Mouse (Mus musculus): ENCODE measurements around the gene Cabcoco1. TPM values are rescaled to one million over a fixed set of nuclear protein-coding genes. Genes with fewer than 3 reads are reported as not detected.

The Cabcoco1 gene
- polyA plus RNA-seq, 1 experiment from 2014 or later: 35.3 TPM

- H3K9me3 ChIP-seq (ENCODE audit: control insufficient read depth, low read length): peaks cover 12% of the 10 kb centered on the region
- no peaks in the 10 kb centered on the region for H3K36me3 ChIP-seq (ENCODE audit: control insufficient read depth, insufficient read depth, low read length)
- no peak overlapping the region for H3K27ac ChIP-seq (replicated peaks in 1 of 2; ENCODE audit: control insufficient read depth in 1 of 2, insufficient read depth in 1 of 2, low read depth in 2 of 2, low read length in 2 of 2)
- no peaks in the 10 kb centered on the region for H3K4me1 ChIP-seq (ENCODE audit: control insufficient read depth in 2 of 2, insufficient read depth in 2 of 2, low read length in 2 of 2)
- H3K4me3 ChIP-seq (ENCODE audit: control insufficient read depth in 1 of 2, insufficient read depth in 1 of 2, low read depth in 1 of 2, low read length in 2 of 2): no peak overlapping the region
- H3K27me3 ChIP-seq (ENCODE audit: control insufficient read depth, insufficient read depth, low read length): no peaks in the 10 kb centered on the region
- WGBS: 74% methylated on average over 8 of the region's 8 CpGs
- no peak overlapping the region for H3K9ac ChIP-seq (ENCODE audit: low read length)
- no peak for ATAC-seq (ENCODE audit: insufficient number of reproducible peaks, insufficient read depth, low FRiP score, low read depth)
- no peak overlapping the region for H3K4me2 ChIP-seq (ENCODE audit: low read length)
Observed at GRCm38 (mm10) chr10:68396786-68397185, 144.9 kb downstream of the Cabcoco1 start.

- Histone ChIP-seq H3K9ac (ENCODE audit: low read length) (no peak overlapping the region), H3K4me1 (ENCODE audit: control insufficient read depth in 2 of 2, insufficient read depth in 2 of 2, low read length in 2 of 2) (no peaks in the 10 kb centered on the region), H3K27me3 (ENCODE audit: control insufficient read depth, insufficient read depth, low read length) (no peaks in the 10 kb centered on the region), H3K9me3 (ENCODE audit: control insufficient read depth, low read length) (peaks cover 12% of the 10 kb centered on the region), H3K4me2 (ENCODE audit: low read length) (no peak overlapping the region), H3K4me3 (ENCODE audit: control insufficient read depth in 1 of 2, insufficient read depth in 1 of 2, low read depth in 1 of 2, low read length in 2 of 2) (no peak overlapping the region), H3K36me3 (ENCODE audit: control insufficient read depth, insufficient read depth, low read length) (no peaks in the 10 kb centered on the region), H3K27ac (replicated peaks in 1 of 2; ENCODE audit: control insufficient read depth in 1 of 2, insufficient read depth in 1 of 2, low read depth in 2 of 2, low read length in 2 of 2) (no peak overlapping the region)
- 54% methylated on average over 2 of the region's 2 CpGs for WGBS
- ATAC-seq (ENCODE audit: insufficient number of reproducible peaks, insufficient read depth, low FRiP score, low read depth): no peak
Observed at GRCm38 (mm10) chr10:68396083-68396482, 145.6 kb downstream of the Cabcoco1 start.

- Histone ChIP-seq H3K9me3 (ENCODE audit: control insufficient read depth, low read length) (no peaks in the 10 kb centered on the region), H3K4me1 (ENCODE audit: control insufficient read depth in 2 of 2, insufficient read depth in 2 of 2, low read length in 2 of 2) (no peaks in the 10 kb centered on the region), H3K4me2 (ENCODE audit: low read length) (no peak overlapping the region), H3K4me3 (ENCODE audit: control insufficient read depth in 1 of 2, insufficient read depth in 1 of 2, low read depth in 1 of 2, low read length in 2 of 2) (no peak overlapping the region), H3K27ac (replicated peaks in 1 of 2; ENCODE audit: control insufficient read depth in 1 of 2, insufficient read depth in 1 of 2, low read depth in 2 of 2, low read length in 2 of 2) (no peak overlapping the region), H3K36me3 (ENCODE audit: control insufficient read depth, insufficient read depth, low read length) (no peaks in the 10 kb centered on the region), H3K27me3 (ENCODE audit: control insufficient read depth, insufficient read depth, low read length) (no peaks in the 10 kb centered on the region), H3K9ac (ENCODE audit: low read length) (no peak overlapping the region)
- WGBS: 60% methylated on average over 4 of the region's 4 CpGs
- ATAC-seq (ENCODE audit: insufficient number of reproducible peaks, insufficient read depth, low FRiP score, low read depth): no peak
Observed at GRCm38 (mm10) chr10:68391640-68392039, 150.1 kb downstream of the Cabcoco1 start.

- 70% methylated on average over 4 of the region's 4 CpGs for WGBS
Observed at GRCm38 (mm10) chr10:68388802-68389201, 152.9 kb downstream of the Cabcoco1 start.

GRCm38 (mm10) chr10:68388138-68388537 lies 153.6 kb downstream of the Cabcoco1 start:
- Histone ChIP-seq H3K4me3 (ENCODE audit: control insufficient read depth in 1 of 2, insufficient read depth in 1 of 2, low read depth in 1 of 2, low read length in 2 of 2) (no peak overlapping the region), H3K9ac (ENCODE audit: low read length) (no peak overlapping the region), H3K36me3 (ENCODE audit: control insufficient read depth, insufficient read depth, low read length) (no peaks in the 10 kb centered on the region), H3K4me1 (ENCODE audit: control insufficient read depth in 2 of 2, insufficient read depth in 2 of 2, low read length in 2 of 2) (no peaks in the 10 kb centered on the region), H3K9me3 (ENCODE audit: control insufficient read depth, low read length) (peaks cover 12% of the 10 kb centered on the region; the same call in 1 of the 2 replicates), H3K27me3 (ENCODE audit: control insufficient read depth, insufficient read depth, low read length) (no peaks in the 10 kb centered on the region), H3K4me2 (ENCODE audit: low read length) (no peak overlapping the region), H3K27ac (replicated peaks in 1 of 2; ENCODE audit: control insufficient read depth in 1 of 2, insufficient read depth in 1 of 2, low read depth in 2 of 2, low read length in 2 of 2) (no peak overlapping the region)
- WGBS: 72% methylated on average over 7 of the region's 7 CpGs
- ATAC-seq (ENCODE audit: insufficient number of reproducible peaks, insufficient read depth, low FRiP score, low read depth): no peak

More at GRCm38 (mm10) chr10:68388802-68389201, 152.9 kb downstream of the Cabcoco1 start:
- Histone ChIP-seq H3K4me3 (ENCODE audit: control insufficient read depth in 1 of 2, insufficient read depth in 1 of 2, low read depth in 1 of 2, low read length in 2 of 2) (no peak overlapping the region), H3K27me3 (ENCODE audit: control insufficient read depth, insufficient read depth, low read length) (no peaks in the 10 kb centered on the region), H3K9me3 (ENCODE audit: control insufficient read depth, low read length) (peaks cover 12% of the 10 kb centered on the region; the same call in 1 of the 2 replicates), H3K4me1 (ENCODE audit: control insufficient read depth in 2 of 2, insufficient read depth in 2 of 2, low read length in 2 of 2) (no peaks in the 10 kb centered on the region), H3K9ac (ENCODE audit: low read length) (no peak overlapping the region), H3K27ac (replicated peaks in 1 of 2; ENCODE audit: control insufficient read depth in 1 of 2, insufficient read depth in 1 of 2, low read depth in 2 of 2, low read length in 2 of 2) (no peak overlapping the region), H3K36me3 (ENCODE audit: control insufficient read depth, insufficient read depth, low read length) (no peaks in the 10 kb centered on the region), H3K4me2 (ENCODE audit: low read length) (no peak overlapping the region)
- no peak for ATAC-seq (ENCODE audit: insufficient number of reproducible peaks, insufficient read depth, low FRiP score, low read depth)

Other genes with a start within 250 kb of the Cabcoco1 start
- 3.5 and 5.6 TPM in 2 replicates for gene Tmem26, start 181.8 kb upstream of the Cabcoco1 start, polyA plus RNA-seq (2014; fragmentation: Nextera tagmentation; extraction: Ambion mirVana)